Mouse (Mus musculus) kidney, postnatal 0 days (tissue): ENCODE measurements around the gene Vps37c. TPM values are rescaled to one million over a fixed set of nuclear protein-coding genes. Genes with fewer than 3 reads are reported as not detected.
A peak's percentile ranks its signal among the peaks of the same experiment; 100 is the strongest.

Experiments used
- ATAC-seq: fragments of 200-750 bp; cut with Nextera tagmentation; replicated peaks from 2 replicates; pipeline ENCODE4 v1.8.0; 2017; ENCODE audit warnings: low read depth, moderate number of reproducible peaks, moderate TSS enrichment, moderate library complexity; ENCODE audit not compliant: low FRiP score
- DNase-seq: peaks from one replicate; pipeline ENCODE4 v3.0.0-alpha.2; 2016; ENCODE audit warnings: low spot score
- H3K27ac ChIP-seq: fragments of 300-500 bp; sonication (generic); 2 replicates; pipeline ENCODE4 v1.5.1; 2014; ENCODE audit warnings: mild to moderate bottlenecking
- H3K27me3 ChIP-seq: fragments of 300-500 bp; sonication (generic); 2 replicates; pipeline ENCODE4 v1.6.1; 2014; ENCODE audit warnings: low read length, mixed read lengths; ENCODE audit not compliant: insufficient read depth
- H3K36me3 ChIP-seq: fragments of 300-500 bp; sonication (generic); 2 replicates; pipeline ENCODE4 v1.6.1; 2014; ENCODE audit warnings: low read length, mixed read lengths; ENCODE audit not compliant: insufficient read depth
- H3K4me1 ChIP-seq: fragments of 300-500 bp; sonication (generic); replicated peaks from 2 replicates; pipeline ENCODE4 v1.6.1; 2014; ENCODE audit warnings: antibody characterized with exemption, low read length, mixed read lengths; ENCODE audit not compliant: insufficient read depth
- H3K4me2 ChIP-seq: fragments of 300-500 bp; sonication (generic); 2 replicates; pipeline ENCODE4 v1.6.1; 2014; ENCODE audit warnings: mild to moderate bottlenecking, low read length, moderate library complexity, mixed read lengths
- H3K4me3 ChIP-seq: fragments of 300-500 bp; sonication (generic); replicated peaks from 2 replicates; pipeline ENCODE4 v1.5.1; 2014; ENCODE audit warnings: low read depth, low read length
- H3K9ac ChIP-seq: fragments of 300-500 bp; sonication (generic); 2 replicates; pipeline ENCODE4 v1.6.1; 2014; ENCODE audit warnings: low read depth, low read length
- H3K9me3 ChIP-seq: fragments of 300-500 bp; sonication (generic); replicated peaks from 2 replicates; pipeline ENCODE4 v1.6.1; 2016; ENCODE audit warnings: low read length, inconsistent platforms, mixed read lengths
- CTCF ChIP-seq: IDR thresholded peaks from 2 replicates; pipeline ENCODE4 v1.5.1; 2016; ENCODE audit warnings: antibody characterized with exemption, low read depth, mild to moderate bottlenecking, moderate library complexity
- WGBS: fragments of 180-500 bp; shearing (Covaris S2); extraction: QIAGEN DNeasy Blood & Tissue Kit; methylation state at CpG from one replicate; pipeline ENCODE4 v1.1.7; 2014; 5-methylcytosine and 5-hydroxymethylcytosine counted together
- polyA plus RNA-seq: library from polyadenylated mRNA; unstranded; fragments of >200 nt; fragmentation: Nextera tagmentation; extraction: Ambion mirVana; gene quantifications from 2 replicates; pipeline ENCODE4 v1.2.1, GENCODE M21; 2015

The Vps37c gene
- polyA plus RNA-seq, 1 experiment from 2014 or later: 35.5 TPM

- Histone ChIP-seq H3K9me3 (no peaks in the 10 kb centered on the region), H3K4me1 (0 out of 2 replicates have a peak, but pooled peaks cover 3% of the 10 kb centered on the region), H3K4me2 (no peak overlapping the region), H3K9ac (no peak overlapping the region), H3K36me3 (no peaks in the 10 kb centered on the region), H3K27ac (no peak overlapping the region), H3K27me3 (no peaks in the 10 kb centered on the region), H3K4me3 (no peak overlapping the region)
- ATAC-seq (no peak), DNase-seq (no peak)
- WGBS: 49% methylated on average over 4 of the region's 4 CpGs
- peak; percentile 20; the same call in 1 of the 2 replicates for TF ChIP-seq CTCF
These were observed 7.0 kb upstream of the Vps37c start for GRCm38 (mm10) chr19:10681571-10681970.

DNA sequence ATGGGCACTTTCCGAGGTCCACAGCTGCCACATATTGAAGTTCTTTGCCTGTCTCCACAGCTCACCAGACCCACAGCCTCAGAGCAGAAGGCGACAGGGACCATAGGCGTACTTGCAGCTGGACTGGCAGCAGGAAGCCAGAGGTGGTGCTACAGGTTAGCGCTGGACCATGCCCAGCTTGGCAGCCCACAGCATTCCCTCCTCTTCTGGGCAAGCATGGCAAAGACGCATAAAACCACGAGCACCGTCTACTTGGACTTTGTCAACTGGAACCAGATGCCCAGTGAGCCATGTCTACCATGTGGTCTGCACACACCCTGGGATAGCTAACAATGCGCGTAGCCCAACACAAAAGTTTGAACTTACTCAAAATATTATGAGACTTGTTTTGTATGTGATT lies 3.5 kb upstream of the Vps37c start:
- TF ChIP-seq CTCF: peak; percentile 37; the same call in 1 of the 2 replicates
- H3K4me2 ChIP-seq: no peak overlapping the region
- H3K27ac ChIP-seq: no peak overlapping the region
- DNase-seq (no peak), ATAC-seq (no peak)
- no peaks in the 10 kb centered on the region for H3K27me3 ChIP-seq
- H3K36me3 ChIP-seq: no peaks in the 10 kb centered on the region
- 71% methylated on average over 9 of the region's 9 CpGs for WGBS
- H3K4me3 ChIP-seq: no peak overlapping the region
- no peaks in the 10 kb centered on the region for H3K9me3 ChIP-seq
- H3K4me1 ChIP-seq: peaks cover 12% of the 10 kb centered on the region
- H3K9ac ChIP-seq: no peak overlapping the region

GRCm38 (mm10) chr19:10685727-10686126 lies 2.8 kb upstream of the Vps37c start:
- H3K36me3 ChIP-seq: no peaks in the 10 kb centered on the region
- 87% methylated on average over 2 of the region's 2 CpGs for WGBS
- H3K9ac ChIP-seq: no peak overlapping the region
- no peaks in the 10 kb centered on the region for H3K27me3 ChIP-seq
- no peak for DNase-seq
- no peaks in the 10 kb centered on the region for H3K9me3 ChIP-seq
- no peak overlapping the region for H3K4me3 ChIP-seq
- TF ChIP-seq CTCF: no peak
- no peak for ATAC-seq
- peaks cover 19% of the 10 kb centered on the region for H3K4me1 ChIP-seq
- no peak overlapping the region for H3K4me2 ChIP-seq
- H3K27ac ChIP-seq: no peak overlapping the region

- Histone ChIP-seq H3K4me3 (peak overlapping the region; percentile 64), H3K4me1 (peaks cover 25% of the 10 kb centered on the region), H3K9me3 (no peaks in the 10 kb centered on the region), H3K4me2 (peak overlapping the region; percentile 59), H3K9ac (peak overlapping the region; percentile 78), H3K27ac (peak overlapping the region; percentile 92), H3K27me3 (no peaks in the 10 kb centered on the region), H3K36me3 (no peaks in the 10 kb centered on the region)
- no peak for ATAC-seq
- DNase-seq: no peak
- 48% methylated on average over 5 of the region's 5 CpGs for WGBS
- no peak for TF ChIP-seq CTCF
These were observed 1.1 kb downstream of the Vps37c start for GRCm38 (mm10) chr19:10689470-10690166.

- H3K4me1 ChIP-seq: peaks cover 25% of the 10 kb centered on the region
- DNase-seq (peak; percentile 55), ATAC-seq (peak; percentile 33; the same call in 1 of the 2 replicates)
- H3K4me2 ChIP-seq: peak overlapping the region; percentile 59
- no peak for TF ChIP-seq CTCF
- no peaks in the 10 kb centered on the region for H3K9me3 ChIP-seq
- H3K9ac ChIP-seq: peak overlapping the region; percentile 78; the same call in 1 of the 2 replicates
- H3K27ac ChIP-seq: peak overlapping the region; percentile 92
- no peaks in the 10 kb centered on the region for H3K36me3 ChIP-seq
- WGBS: 53% methylated on average over 3 of the region's 3 CpGs
- H3K27me3 ChIP-seq: no peaks in the 10 kb centered on the region
- H3K4me3 ChIP-seq: no peak overlapping the region
These were observed 1.8 kb downstream of the Vps37c start for GRCm38 (mm10) chr19:10690336-10690735.

GRCm38 (mm10) chr19:10691121-10691520 lies 2.6 kb downstream of the Vps37c start:
- Histone ChIP-seq H3K9ac (no peak overlapping the region), H3K27ac (peak overlapping the region; percentile 92), H3K4me2 (peak overlapping the region; percentile 59; the same call in 1 of the 2 replicates), H3K9me3 (no peaks in the 10 kb centered on the region), H3K36me3 (no peaks in the 10 kb centered on the region), H3K4me1 (peaks cover 33% of the 10 kb centered on the region), H3K27me3 (no peaks in the 10 kb centered on the region), H3K4me3 (no peak overlapping the region)
- no peak for DNase-seq
- TF ChIP-seq CTCF: no peak
- ATAC-seq: no peak
- 91% methylated on average over 4 of the region's 4 CpGs for whole genome bisulfite sequencing
